Mouse (Mus musculus) thymus, postnatal 10 days (tissue): ENCODE results near the gene Nadsyn1.
A peak's percentile ranks its signal among the peaks of the same experiment; 100 is the strongest.

Experiments
- DNase-seq, 2 experiments: peaks; one replicate each; pipeline ENCODE4 v3.0.0; 2021; ENCODE audit warnings: low spot score in 2 of 2

Gene Nadsyn1

GRCm38 (mm10) chr7:143753990-143754715 is 68.5 kb downstream of the Nadsyn1 start:
- DNase-seq, result peak; percentile 37 to 83

- DNase-seq, result no peak
Measured at GRCm38 (mm10) chr7:143752606-143753005, 70.0 kb downstream of the Nadsyn1 start.

- DNase-seq, result no peak
Measured at GRCm38 (mm10) chr7:143752056-143752455, 70.6 kb downstream of the Nadsyn1 start.

- no peak for DNase-seq
Measured at GRCm38 (mm10) chr7:143751380-143751779, 71.3 kb downstream of the Nadsyn1 start.

GRCm38 (mm10) chr7:143749045-143749444 is 73.6 kb downstream of the Nadsyn1 start:
- DNase-seq, result no peak

GRCm38 (mm10) chr7:143748041-143748868 is 74.4 kb downstream of the Nadsyn1 start:
- peak; percentile 73 to 81 for DNase-seq
